ENCODE assay signal across 15 mouse cellular contexts in genomic region chr7:35127721-35128120, GRCm38 (mm10). TPM values are rescaled to one million over a fixed set of nuclear protein-coding genes. Genes with fewer than 3 reads are reported as not detected.
DNase-seq lines count a peak whose midpoint lies in the region; ATAC-seq lines count a peak whose summit lies in the region.
"Had no signal": no experiment of that assay in that cellular context is flagged by ENCODE, and none has a peak within 500 bp of the region (broad histone marks: within the 10 kb centered on the region; RNA-seq: fewer than 3 reads in every experiment).

No protein-coding gene starts in this region.

- peak; percentile 43 for ATAC-seq in activated CD4-positive, CD25-positive, alpha-beta regulatory T cell, adult 4 months
- peak; percentile 68 for ATAC-seq in inflammation-experienced regulatory T-cells, adult 6 months
- ATAC-seq: hindbrain, embryonic 16.5 days had no signal

- peak; percentile 44 for DNase-seq in kidney, adult 11 months
- DNase-seq in kidney, postnatal 4 days: no peak
- DNase-seq in A20 (ENCODE audit: low read depth, low spot score): peak; percentile 34
- DNase-seq in spleen, adult 12 weeks (ENCODE audit: low spot score): no peak
- no peak for DNase-seq in gastrocnemius, postnatal 36 days
- DNase-seq in cerebellum, adult 18-20 months: no peak
- DNase-seq: cerebellum, adult 9-11 months; heart, adult 18-20 months; layer of hippocampus, postnatal 36 days; right cerebral cortex, postnatal 4 days; thymus, postnatal 14 days had no signal

- intact Hi-C loops in gastrocnemius, postnatal 36 days (cut with DNase I): no loop called here

RNA-seq across cellular contexts. Expression of gene Cebpa, which starts 8.6 kb away (rescaled TPM):
- polyA plus RNA-seq in activated CD4-positive, CD25-positive, alpha-beta regulatory T cell, adult 4 months (2017; shearing (Covaris generic)): 1 to 10 TPM in 1 of 2 experiments, under 1 TPM in 1; 0.81 to 1.2 TPM
- 1 to 10 TPM in 2 of 3 experiments, under 1 TPM in 1; 0.38 to 2.4 (median 2.3) TPM for polyA plus RNA-seq in inflammation-experienced regulatory T-cells, adult 6 months (2017; shearing (Covaris generic))
- 1 to 10 TPM; 4.0 to 5.8 TPM for total RNA-seq in gastrocnemius, postnatal 36 days (2021)

RNA-seq across cellular contexts. Expression of gene Slc7a10, which starts 58.5 kb away (rescaled TPM):
- 1 to 10 TPM; 1.0 to 3.2 TPM for polyA plus RNA-seq in activated CD4-positive, CD25-positive, alpha-beta regulatory T cell, adult 4 months (2017; shearing (Covaris generic))
- 1 to 10 TPM; 1.5 to 7.3 (median 6.3) TPM for polyA plus RNA-seq in inflammation-experienced regulatory T-cells, adult 6 months (2017; shearing (Covaris generic))
- under 1 TPM; 0.51 to 0.69 TPM for total RNA-seq in gastrocnemius, postnatal 36 days (2021)
- polyA plus RNA-seq: Patski had no signal

Comparison
In these comparisons a context has a peak if more than half of its experiments do, and no peak if none do; other contexts are left out.
1. DNase-seq: peak in kidney, adult 11 months (single experiment) and A20 (single experiment); none in kidney, postnatal 4 days (0 of 2), spleen, adult 12 weeks (single experiment), gastrocnemius, postnatal 36 days (0 of 2) and cerebellum, adult 18-20 months (0 of 2).